Mouse (Mus musculus) B cell, adult 67 days (primary cell): ENCODE results near the gene Ccdc151. TPM values are rescaled to one million over a fixed set of nuclear protein-coding genes. Genes with fewer than 3 reads are reported as not detected.

Experiments
- total RNA-seq, 2 experiments: library from RNA; stranded (reverse); gene quantifications; 4 replicates each; pipeline ENCODE4 v1.2.4; 2023

Gene Ccdc151
- not detected for total RNA-seq

DNA sequence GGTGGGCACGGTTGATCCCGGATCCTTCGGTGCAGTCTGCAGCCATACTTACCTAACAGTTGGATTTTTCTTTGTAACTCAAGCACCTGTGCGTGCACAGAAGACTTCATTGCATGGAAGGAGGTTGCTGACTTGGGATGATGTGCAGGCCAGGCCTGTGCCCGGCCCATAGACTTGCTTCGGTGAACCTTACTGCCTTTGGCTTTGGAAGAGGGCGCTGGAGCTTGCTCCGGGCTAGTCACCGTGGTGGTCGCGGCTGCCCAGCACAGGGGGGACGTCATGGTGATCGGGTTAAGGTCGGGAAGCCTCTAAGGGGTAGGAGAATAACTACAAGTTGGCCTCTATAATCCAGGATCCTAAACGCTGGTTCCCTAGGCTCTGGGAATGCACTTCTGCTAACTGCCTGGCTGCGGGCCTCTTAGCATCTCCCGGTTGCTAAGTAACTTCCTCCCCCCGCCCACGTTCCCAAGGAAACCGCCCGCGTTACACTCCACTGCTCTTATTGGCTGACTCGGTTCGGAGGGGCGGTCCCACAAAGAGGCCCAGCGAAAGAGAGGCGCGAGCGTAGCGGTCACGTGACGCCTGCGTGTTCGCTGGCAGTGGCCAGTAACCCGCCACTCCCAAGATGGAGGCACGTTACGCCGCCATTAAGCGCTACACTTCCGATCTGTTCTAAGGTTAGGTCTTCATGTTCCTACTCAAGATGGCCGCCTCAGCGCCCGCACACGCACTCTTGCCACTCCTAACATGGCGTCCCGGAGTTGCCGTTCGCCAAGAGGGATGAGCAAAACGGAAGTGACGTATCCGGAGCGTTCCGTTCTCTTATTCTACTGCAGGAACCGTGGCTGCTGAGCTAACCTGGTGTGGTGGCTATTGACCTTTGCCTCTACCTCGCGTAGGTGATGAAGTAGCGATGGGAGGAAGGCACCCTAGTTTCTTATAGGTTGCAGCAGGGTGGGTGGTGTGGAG, at the start of gene Ccdc151, which contains the start of gene Prkcsh:
Gene Ccdc151 (minus strand): TSS at position 441 of the 969 bp plus-strand sequence.
Gene Prkcsh (plus strand): TSS at position 613 of the 969 bp plus-strand sequence.

DNA sequence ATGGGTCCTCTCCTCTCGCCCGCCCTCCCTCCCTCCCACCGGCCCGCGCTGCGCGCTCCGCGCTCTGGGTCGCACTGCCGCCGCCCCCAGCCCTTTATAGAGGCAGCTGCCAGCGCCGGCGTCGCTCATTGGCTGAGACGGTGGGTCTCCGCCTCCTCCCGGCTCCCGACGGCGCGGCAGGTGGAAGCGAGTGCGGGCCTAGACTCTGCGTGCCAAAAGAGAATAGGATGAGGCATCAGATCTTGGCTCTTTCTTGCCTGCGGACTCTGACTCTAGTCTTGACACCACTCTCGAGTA, 49.5 kb upstream of the Ccdc151 start, which contains the start of gene Elavl3:
Gene Elavl3 (minus strand): TSS at position 66 of the 297 bp plus-strand sequence.

DNA sequence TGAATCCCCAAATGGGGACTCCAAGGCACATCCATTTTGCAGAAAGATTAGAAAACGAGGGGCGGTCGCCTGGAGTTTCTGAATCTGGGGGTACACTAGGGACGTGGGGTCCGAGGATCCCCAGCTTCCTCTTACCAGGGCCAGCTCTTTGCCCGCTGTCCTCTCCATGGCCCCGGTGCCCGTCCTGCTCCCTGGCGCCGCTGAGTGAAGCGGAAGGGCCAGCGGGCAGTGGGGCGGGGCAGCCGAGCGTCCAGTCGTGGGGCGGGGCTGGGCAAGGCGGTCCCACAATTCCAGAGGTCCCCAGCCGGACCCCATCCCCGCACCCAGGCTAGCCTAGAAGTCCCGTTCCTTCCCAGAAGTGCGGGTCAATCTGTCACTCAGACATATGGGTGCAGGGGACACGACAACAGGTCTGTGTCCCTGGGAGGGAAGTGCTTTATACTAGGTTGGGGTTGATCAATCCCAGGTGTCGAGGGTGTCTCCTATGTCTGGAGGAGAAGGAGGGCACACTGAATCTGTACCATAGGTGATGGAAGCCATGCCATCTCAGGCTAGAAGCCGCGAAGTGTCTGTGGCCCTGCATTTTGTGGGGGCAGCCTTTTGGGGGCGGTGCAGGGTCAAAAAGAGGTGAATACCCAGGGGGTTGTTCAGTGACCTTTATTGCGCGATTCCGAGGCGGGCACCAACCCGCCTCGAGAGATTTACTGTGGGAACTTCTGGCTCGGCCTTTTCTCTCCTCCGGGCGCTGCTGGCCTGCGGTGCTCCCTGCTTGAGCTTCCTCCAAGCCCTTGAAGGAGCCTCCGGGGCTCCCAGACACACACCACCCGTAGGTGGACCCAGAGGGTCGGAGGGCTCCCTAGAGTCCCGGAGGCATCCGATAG, 13.0 kb downstream of the Ccdc151 start, which contains the start of gene Rgl3:
Gene Rgl3 (minus strand): TSS at position 217 of the 881 bp plus-strand sequence.

DNA sequence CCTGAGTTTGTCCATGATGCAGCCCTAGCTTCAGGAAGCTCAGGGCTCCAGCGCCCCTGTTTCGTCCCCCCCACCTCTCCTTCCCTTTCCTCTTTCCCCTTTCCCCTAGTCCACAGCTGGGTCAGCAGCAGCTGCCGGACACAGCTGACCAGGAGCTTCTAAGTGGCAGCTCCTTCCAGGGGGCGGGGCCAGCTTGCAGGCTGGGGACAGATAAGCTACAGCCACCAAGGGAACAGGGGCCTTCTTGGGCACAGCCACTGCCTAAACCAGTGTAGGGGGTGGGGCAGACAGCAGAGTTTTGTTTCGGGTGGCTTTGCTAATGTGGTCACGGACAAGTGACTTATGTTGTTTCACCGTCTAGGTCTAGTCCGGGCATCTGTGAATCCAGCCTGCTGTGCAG, 39.0 kb downstream of the Ccdc151 start, which contains the start of gene Epor:
Gene Epor (minus strand): TSS at position 90 of the 400 bp plus-strand sequence.

DNA sequence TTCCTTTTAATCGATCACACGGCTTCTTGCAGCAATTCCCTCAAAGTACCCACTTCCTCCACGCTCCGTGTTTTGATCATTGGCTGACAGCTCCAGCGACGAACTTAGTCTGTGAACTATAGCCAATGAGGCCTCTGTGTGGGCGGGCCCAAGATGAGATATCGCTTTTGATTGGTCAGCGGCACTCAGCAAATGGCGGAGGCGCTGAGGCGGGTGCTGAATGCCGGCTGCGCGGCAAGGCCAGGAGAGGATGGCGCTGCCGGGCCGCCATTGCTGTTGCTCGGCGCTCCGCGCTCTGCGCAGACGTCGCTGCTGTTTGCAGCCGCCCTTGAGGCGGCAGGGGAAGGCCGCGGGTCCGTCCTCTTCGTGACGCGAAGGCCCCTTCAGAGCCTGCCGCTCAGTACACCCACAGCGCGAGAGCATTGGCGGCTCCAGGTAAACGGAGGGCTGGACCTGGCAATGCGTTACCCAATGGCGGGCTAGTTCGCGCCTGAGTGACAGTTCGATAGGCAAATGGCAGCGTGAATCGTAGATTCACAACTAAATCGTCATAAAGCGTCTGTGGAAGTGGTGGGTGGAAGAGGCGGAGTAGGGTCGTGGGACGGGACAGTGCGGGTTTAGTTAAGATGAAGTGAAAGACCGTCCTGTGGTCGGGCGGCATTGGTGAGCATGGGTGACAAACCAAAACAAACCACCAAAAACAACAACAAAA, 46.7 kb downstream of the Ccdc151 start, which contains the start of gene Swsap1:
Gene Swsap1 (plus strand): TSS at position 186 of the 712 bp plus-strand sequence.

Other genes with a start within 250 kb of the Ccdc151 start
- 1 to 10 TPM; 2.0 TPM for gene Spc24, start 242.3 kb downstream of the Ccdc151 start, total RNA-seq
- gene Kank2, start 203.9 kb downstream of the Ccdc151 start, total RNA-seq, result under 1 TPM in 1 of 2 experiments, not detected in 1; 0.12 TPM
- not detected for gene Angptl8, start 167.1 kb downstream of the Ccdc151 start, total RNA-seq
- gene Dock6, start 150.0 kb downstream of the Ccdc151 start, total RNA-seq, result 10 to 100 TPM; 14.8 to 16.8 TPM
- 1 to 10 TPM; 2.8 to 4.7 TPM for gene Rab3d, start 84.4 kb downstream of the Ccdc151 start, total RNA-seq
- gene Ccdc159, start 75.2 kb downstream of the Ccdc151 start, total RNA-seq, result not detected
- gene Tmem205, start 75.1 kb downstream of the Ccdc151 start, total RNA-seq, result under 1 TPM in 1 of 2 experiments, not detected in 1; 0.87 TPM
- 1 to 10 TPM in 1 of 2 experiments, under 1 TPM in 1; 0.87 to 1.6 TPM for gene Plppr2, start 65.6 kb downstream of the Ccdc151 start, total RNA-seq
- 10 to 100 TPM; 10.2 to 12.1 TPM for gene Swsap1, start 46.9 kb downstream of the Ccdc151 start, total RNA-seq
- under 1 TPM in 1 of 2 experiments, not detected in 1; 0.49 TPM for gene Epor, start 39.1 kb downstream of the Ccdc151 start, total RNA-seq
- not detected for gene Rgl3, start 13.2 kb downstream of the Ccdc151 start, total RNA-seq
- gene Prkcsh, start 172 bp upstream of the Ccdc151 start, total RNA-seq, result 10 to 100 TPM; 68.4 to 71.0 TPM
- not detected for gene Elavl3, start 49.4 kb upstream of the Ccdc151 start, total RNA-seq
- gene Gm49318, start 68.6 kb upstream of the Ccdc151 start, total RNA-seq, result not detected
- 10 to 100 TPM; 33.3 to 36.1 TPM for gene Zfp653, start 68.7 kb upstream of the Ccdc151 start, total RNA-seq
- gene Ecsit, start 82.8 kb upstream of the Ccdc151 start, total RNA-seq, result 10 to 100 TPM; 22.1 to 27.1 TPM
- gene Cnn1, start 96.6 kb upstream of the Ccdc151 start, total RNA-seq, result not detected
- 10 to 100 TPM; 41.6 to 49.2 TPM for gene Elof1, start 114.5 kb upstream of the Ccdc151 start, total RNA-seq
- 100 to 1,000 TPM; 205 to 239 TPM for gene Acp5, start 133.1 kb upstream of the Ccdc151 start, total RNA-seq
- gene Pigyl, start 154.2 kb upstream of the Ccdc151 start, total RNA-seq, result 10 to 100 TPM in 1 of 2 experiments, 1 to 10 TPM in 1; 9.0 to 12.4 TPM
- gene Zfp872, start 185.5 kb upstream of the Ccdc151 start, total RNA-seq, result not detected
- gene Zfp809, start 223.1 kb upstream of the Ccdc151 start, total RNA-seq, result 10 to 100 TPM; 39.3 to 41.9 TPM